Mouse (Mus musculus) stomach, embryonic 14.5 days (tissue): Measurements from ENCODE around the gene Ppfia3. TPM values are rescaled to one million over a fixed set of nuclear protein-coding genes. Genes with fewer than 3 reads are reported as not detected.

ENCODE experiments used
- ATAC-seq: fragments of 200-750 bp; cut with Nextera tagmentation; 2 replicates; pipeline ENCODE4 v1.8.0; 2017; ENCODE audit warnings: low read depth, moderate TSS enrichment; ENCODE audit not compliant: insufficient number of reproducible peaks, insufficient read depth, low FRiP score
- H3K27ac ChIP-seq: fragments of 300-500 bp; sonication (generic); 2 replicates; pipeline ENCODE4 v1.5.1; 2014; ENCODE audit warnings: mild to moderate bottlenecking, low read length, moderate library complexity, mixed read lengths
- H3K27me3 ChIP-seq: fragments of 300-500 bp; sonication (generic); 2 replicates; pipeline ENCODE4 v1.6.1; 2014; ENCODE audit warnings: low read length, control low read depth, mixed read lengths; ENCODE audit not compliant: control insufficient read depth, insufficient read depth
- H3K36me3 ChIP-seq: fragments of 300-500 bp; sonication (generic); 2 replicates; pipeline ENCODE4 v1.6.1; 2014; ENCODE audit warnings: mild to moderate bottlenecking, control low read depth, low read length, moderate library complexity, mixed read lengths; ENCODE audit not compliant: control insufficient read depth, insufficient read depth
- H3K4me1 ChIP-seq: fragments of 300-500 bp; sonication (generic); 2 replicates; pipeline ENCODE4 v1.6.1; 2014; ENCODE audit warnings: low read length, control low read depth, mixed read lengths; ENCODE audit not compliant: control insufficient read depth, insufficient read depth
- H3K4me2 ChIP-seq: fragments of 300-500 bp; sonication (generic); replicated peaks from 2 replicates; pipeline ENCODE4 v1.6.1; 2014; ENCODE audit warnings: low read depth, low read length, control low read depth
- H3K4me3 ChIP-seq: fragments of 300-500 bp; sonication (generic); 2 replicates; pipeline ENCODE4 v1.5.1; 2014; ENCODE audit warnings: low read depth, low read length, control low read depth
- H3K9ac ChIP-seq: fragments of 300-500 bp; sonication (generic); replicated peaks from 2 replicates; pipeline ENCODE4 v1.6.1; 2014; ENCODE audit warnings: low read depth, mild to moderate bottlenecking, control low read depth, low read length, moderate library complexity, mixed read lengths
- H3K9me3 ChIP-seq: fragments of 300-500 bp; sonication (generic); 2 replicates; pipeline ENCODE4 v1.6.1; 2016; ENCODE audit warnings: low read depth, low read length, control low read depth; ENCODE audit not compliant: control insufficient read depth
- WGBS: fragments of 180-500 bp; shearing (Covaris S2); extraction: QIAGEN DNeasy Blood & Tissue Kit; methylation state at CpG from one replicate; pipeline ENCODE4 v1.1.7; 2014; 5-methylcytosine and 5-hydroxymethylcytosine counted together
- polyA plus RNA-seq: library from polyadenylated mRNA; unstranded; fragments of >200 nt; fragmentation: Nextera tagmentation; extraction: Ambion mirVana; gene quantifications from 2 replicates; pipeline ENCODE4 v1.2.1, GENCODE M21; 2014

The Ppfia3 gene
- polyA plus RNA-seq, 1 experiment from 2014 or later: 6.1 TPM

DNA sequence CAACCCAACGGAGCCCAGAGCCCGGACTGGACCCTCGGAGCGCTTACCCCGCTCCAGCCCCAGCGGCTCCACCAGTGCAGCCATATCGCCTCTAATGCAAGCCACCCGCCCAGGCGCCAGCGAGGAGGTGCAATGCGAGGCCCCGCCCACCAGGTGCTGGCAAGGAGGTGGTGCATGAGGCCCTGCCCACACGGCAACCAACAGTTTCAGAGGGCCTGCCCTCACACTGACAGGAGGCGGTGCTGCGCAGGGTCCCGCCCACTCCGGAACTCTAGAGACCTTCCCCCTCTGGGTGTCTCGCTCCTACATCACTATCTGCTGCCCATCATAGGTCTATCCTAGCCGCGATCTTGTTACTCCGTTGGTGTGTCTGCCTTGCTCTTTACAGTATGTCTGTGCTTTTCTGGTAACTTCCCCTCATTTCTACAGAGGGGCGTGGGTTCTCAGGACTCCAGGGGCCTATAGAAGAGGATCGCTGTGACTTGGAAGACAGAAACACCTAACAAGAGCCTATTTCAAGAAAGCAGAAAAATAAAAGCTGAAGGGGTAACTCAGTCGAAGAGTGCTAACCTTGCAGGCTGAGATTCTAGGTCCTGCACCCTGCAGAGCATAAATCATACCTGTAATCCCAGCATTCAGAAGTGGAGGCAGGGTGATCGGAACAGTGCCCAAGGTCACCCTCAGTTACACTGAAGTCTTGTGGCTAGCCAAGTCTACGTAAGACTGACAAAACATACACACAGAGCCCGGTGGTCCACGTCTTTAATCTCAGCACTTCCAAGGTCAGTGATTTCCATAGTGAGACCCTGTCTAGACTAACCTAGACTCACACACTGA lies 3.9 kb upstream of the Ppfia3 start, which contains the start of gene Lin7b:
Gene Lin7b, minus strand, starts transcription at position 109 of the 837 bp plus-strand sequence.
- 8% methylated on average over 28 of the region's 28 CpGs for WGBS
- peak; percentile 80 for ATAC-seq

GRCm38 (mm10) chr7:45369836-45370474 lies 3.1 kb upstream of the Ppfia3 start:
- peak overlapping the region; percentile 28; the same call in 1 of the 2 replicates for H3K9ac ChIP-seq
- H3K27me3 ChIP-seq: peaks cover 22% of the 10 kb centered on the region
- H3K9me3 ChIP-seq: no peaks in the 10 kb centered on the region
- H3K4me1 ChIP-seq: peaks cover 12% of the 10 kb centered on the region; the same call in 1 of the 2 replicates
- WGBS: 7% methylated on average over 52 of the region's 52 CpGs
- peak overlapping the region; percentile 44 for H3K4me3 ChIP-seq
- H3K36me3 ChIP-seq: peaks cover 8% of the 10 kb centered on the region
- no peak overlapping the region for H3K27ac ChIP-seq
- H3K4me2 ChIP-seq: peak overlapping the region; percentile 97
- no peak; the same call in 1 of the 2 replicates for ATAC-seq

More for the DNA sequence above, 3.9 kb upstream of the Ppfia3 start, which contains the start of gene Lin7b:
- H3K9ac ChIP-seq: peak within 1 kb of the TSS; percentile 28; the same call in 1 of the 2 replicates
- peak within 1 kb of the TSS; percentile 44 for H3K4me3 ChIP-seq
- no peak within 1 kb of the TSS for H3K27ac ChIP-seq
- peaks cover 17% of the 10 kb centered on the region for H3K27me3 ChIP-seq
- peak within 1 kb of the TSS; percentile 97 for H3K4me2 ChIP-seq
- H3K36me3 ChIP-seq: peaks cover 12% of the 10 kb centered on the region
- peaks cover 12% of the 10 kb centered on the region; the same call in 1 of the 2 replicates for H3K4me1 ChIP-seq
- no peaks in the 10 kb centered on the region for H3K9me3 ChIP-seq

DNA sequence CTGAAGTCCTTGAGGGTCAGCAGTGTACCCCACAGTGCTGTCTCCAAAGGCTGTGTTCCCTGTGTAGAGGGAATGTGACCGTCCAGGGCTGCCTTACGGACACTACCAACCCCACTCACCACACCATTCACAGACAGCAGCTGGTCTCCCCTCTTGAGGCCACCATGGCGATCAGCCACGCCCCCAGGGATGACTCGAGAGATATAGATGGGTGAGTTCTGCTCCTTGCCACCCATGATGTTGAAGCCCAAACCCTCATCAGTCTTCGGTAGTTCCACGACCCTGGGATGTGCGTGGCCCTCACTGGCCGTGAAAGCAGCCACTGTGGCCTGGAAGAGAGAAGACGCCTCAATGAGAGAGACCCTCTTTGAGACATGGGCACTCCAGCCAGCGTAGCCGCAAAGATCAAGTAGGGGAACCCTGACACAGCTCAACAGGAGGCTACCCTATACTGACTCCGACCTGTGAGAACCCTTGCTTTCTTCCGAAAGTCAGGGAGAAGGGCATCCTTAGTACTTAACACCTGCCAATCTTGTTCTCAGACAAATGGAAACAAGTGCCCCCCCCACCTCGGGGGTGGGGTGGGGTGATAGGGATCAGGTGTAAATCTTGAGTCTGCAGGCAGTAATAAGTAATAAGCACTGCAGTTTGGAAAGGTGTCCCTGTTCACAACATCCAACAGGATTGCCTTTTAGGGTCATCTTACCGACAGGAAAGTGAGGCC lies 2.4 kb upstream of the Ppfia3 start:
- Histone ChIP-seq H3K9me3 (no peaks in the 10 kb centered on the region), H3K36me3 (peaks cover 3% of the 10 kb centered on the region; the same call in 1 of the 2 replicates), H3K4me3 (peak overlapping the region; percentile 44; the same call in 1 of the 2 replicates), H3K27ac (no peak overlapping the region), H3K4me1 (peaks cover 12% of the 10 kb centered on the region; the same call in 1 of the 2 replicates), H3K27me3 (peaks cover 22% of the 10 kb centered on the region), H3K4me2 (peak overlapping the region; percentile 97; the same call in 1 of the 2 replicates), H3K9ac (no peak overlapping the region)
- 78% methylated on average over 16 of the region's 16 CpGs for WGBS
- ATAC-seq: no peak

DNA sequence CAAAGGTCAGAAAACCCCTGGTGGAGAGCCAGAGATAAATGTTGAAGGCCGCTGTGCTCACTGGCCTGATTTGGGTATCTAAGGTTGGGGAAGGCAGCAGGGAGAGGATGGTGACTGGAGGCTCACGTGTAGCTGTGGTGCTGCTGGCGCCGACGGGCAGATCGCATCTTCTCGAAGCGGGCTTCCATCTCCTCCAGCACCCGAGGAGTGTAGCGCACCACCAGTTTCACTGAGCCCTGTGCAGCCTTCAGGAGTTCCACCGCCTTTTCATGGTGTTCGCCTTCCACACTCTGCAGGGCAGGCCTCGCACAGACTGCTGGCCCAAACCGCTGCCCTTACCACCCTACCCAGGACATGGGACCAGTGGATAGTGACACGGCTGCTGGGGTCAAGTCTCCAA lies 1.4 kb upstream of the Ppfia3 start:
- Histone ChIP-seq H3K27me3 (peaks cover 22% of the 10 kb centered on the region), H3K4me3 (no peak overlapping the region), H3K4me2 (peak overlapping the region; percentile 87), H3K9me3 (no peaks in the 10 kb centered on the region), H3K36me3 (peaks cover 3% of the 10 kb centered on the region; the same call in 1 of the 2 replicates), H3K9ac (no peak overlapping the region), H3K4me1 (peaks cover 12% of the 10 kb centered on the region; the same call in 1 of the 2 replicates), H3K27ac (no peak overlapping the region)
- ATAC-seq: no peak
- 78% methylated on average over 15 of the region's 15 CpGs for WGBS

GRCm38 (mm10) chr7:45367020-45367880 lies 431 bp upstream of the Ppfia3 start:
- Histone ChIP-seq H3K9ac (peak overlapping the region; percentile 33; the same call in 1 of the 2 replicates), H3K27me3 (peaks cover 28% of the 10 kb centered on the region), H3K36me3 (no peaks in the 10 kb centered on the region), H3K9me3 (no peaks in the 10 kb centered on the region), H3K27ac (0 out of 2 replicates have a peak overlapping the region, but pooled peaks have one; percentile 8), H3K4me3 (peak overlapping the region; percentile 46), H3K4me2 (peak overlapping the region; percentile 87), H3K4me1 (peaks cover 13% of the 10 kb centered on the region; the same call in 1 of the 2 replicates)
- peak; percentile 75 for ATAC-seq
- WGBS: under 1% methylated on average over 70 of the region's 70 CpGs

GRCm38 (mm10) chr7:45365742-45366651 lies 822 bp downstream of the Ppfia3 start:
- Histone ChIP-seq H3K27ac (no peak overlapping the region), H3K4me2 (peak overlapping the region; percentile 87), H3K4me1 (peaks cover 19% of the 10 kb centered on the region), H3K27me3 (peaks cover 39% of the 10 kb centered on the region), H3K9me3 (no peaks in the 10 kb centered on the region), H3K36me3 (no peaks in the 10 kb centered on the region), H3K9ac (peak overlapping the region; percentile 11; the same call in 1 of the 2 replicates), H3K4me3 (peak overlapping the region; percentile 46)
- WGBS: 3% methylated on average over 35 of the region's 35 CpGs
- ATAC-seq: no peak

DNA sequence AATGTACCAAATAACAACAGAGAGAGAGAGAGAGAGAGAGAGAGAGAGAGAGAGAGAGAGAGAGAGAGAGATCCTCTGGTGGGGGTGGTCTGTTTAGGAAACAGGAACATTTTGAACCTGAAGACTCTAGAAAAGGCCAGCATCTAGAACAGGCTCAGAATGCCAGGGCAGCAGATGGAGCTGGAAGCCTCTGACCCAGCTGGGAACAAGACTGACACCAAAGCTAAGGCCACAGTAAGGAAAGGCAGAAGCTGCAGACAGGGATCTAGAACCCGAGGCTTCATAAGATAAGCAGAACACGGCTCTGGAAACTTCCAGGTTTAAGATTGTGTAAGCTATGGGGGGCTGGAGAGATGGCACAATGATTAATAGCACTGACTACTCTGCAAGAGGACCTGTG lies 2.8 kb downstream of the Ppfia3 start:
- H3K27ac ChIP-seq: no peak overlapping the region
- H3K27me3 ChIP-seq: peaks cover 29% of the 10 kb centered on the region

More for the DNA sequence above, 2.8 kb downstream of the Ppfia3 start:
- Histone ChIP-seq H3K9ac (no peak overlapping the region), H3K9me3 (no peaks in the 10 kb centered on the region), H3K36me3 (no peaks in the 10 kb centered on the region), H3K4me3 (no peak overlapping the region), H3K4me2 (no peak overlapping the region), H3K4me1 (peaks cover 15% of the 10 kb centered on the region; the same call in 1 of the 2 replicates)
- no peak for ATAC-seq
- 80% methylated on average over 2 of the region's 2 CpGs for WGBS
